Mouse (Mus musculus): ENCODE data around the gene Ccng1. TPM values are rescaled to one million over a fixed set of nuclear protein-coding genes. Genes with fewer than 3 reads are reported as not detected.
"Not testable (repeated sequence)": the region's sequence is repeated elsewhere in the genome, so short reads cannot be mapped to it uniquely, and the experiment has no call there.

The Ccng1 gene
- total RNA-seq, 2 experiments from 2014 or later = 71.1 to 96.0 TPM

GRCm38 (mm10) chr11:40732997-40733338 is 22.1 kb downstream of the Ccng1 start:
- no peak for DNase-seq

GRCm38 (mm10) chr11:40718324-40718723 is 36.8 kb downstream of the Ccng1 start:
- no peak for DNase-seq

GRCm38 (mm10) chr11:40715524-40715923 is 39.6 kb downstream of the Ccng1 start:
- DNase-seq = no peak

GRCm38 (mm10) chr11:40713858-40714257 is 41.3 kb downstream of the Ccng1 start:
- DNase-seq = peak; percentile 57

GRCm38 (mm10) chr11:40709899-40710298 is 45.2 kb downstream of the Ccng1 start:
- DNase-seq = not testable (repeated sequence)

Other genes starting within 250 kb of the Ccng1 start
- 100 to 1,000 TPM in 1 of 2 experiments, 10 to 100 TPM in 1; 88.9 to 116 TPM for gene Mat2b, start 60.1 kb downstream of the Ccng1 start, total RNA-seq (2021)
- 1 to 10 TPM; 7.5 to 9.1 TPM for gene Hmmr, start 21.9 kb downstream of the Ccng1 start, total RNA-seq (2021)
- gene Nudcd2, start 21.6 kb downstream of the Ccng1 start, total RNA-seq (2021) = 10 to 100 TPM; 31.6 to 34.6 TPM